Mouse (Mus musculus): ENCODE results near the gene B4galnt1.

DNA sequence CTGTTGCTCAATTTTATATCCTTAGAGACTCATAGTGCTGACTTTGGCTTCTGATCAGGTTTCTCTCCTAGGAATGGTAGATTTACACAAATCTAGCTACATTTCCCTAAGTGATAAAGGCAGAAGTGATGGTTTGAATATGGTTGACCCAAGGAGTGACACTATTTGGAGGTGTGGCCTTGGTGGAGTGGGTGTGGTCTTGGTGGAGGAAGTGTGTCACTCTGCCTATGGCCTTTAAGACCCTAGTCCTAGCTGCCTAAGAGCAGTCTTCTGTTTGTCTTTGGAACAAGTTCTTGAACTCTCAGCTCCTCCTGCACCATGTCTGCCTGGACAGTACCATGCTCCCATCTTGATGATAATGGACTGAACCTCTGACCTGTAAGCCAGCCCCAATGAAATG is 52.2 kb downstream of the B4galnt1 start:
- no peak for TF ChIP-seq EP300 (IDR thresholded peaks at IDR 0.05; ENCODE audit: low read depth)
- TF ChIP-seq CTCF (IDR thresholded peaks at IDR 0.05; ENCODE audit: low read depth): no peak
